Mouse (Mus musculus) spleen, adult 2 months (tissue): ENCODE data around the gene Cavin4. TPM values are rescaled to one million over a fixed set of nuclear protein-coding genes. Genes with fewer than 3 reads are reported as not detected.

ENCODE experiments used
- DNase-seq, 2 experiments: peaks; one replicate each; pipeline versions ENCODE4 v3.0.0 to v3.0.0-alpha.2; 2012 to 2021; ENCODE audit warnings: low spot score in 2 of 2, low read depth in 1 of 2
- H3K27ac ChIP-seq: fragments of 200-500 bp; 2 replicates; pipeline ENCODE4 v1.5.1; 2012; ENCODE audit warnings: low read length, inconsistent platforms; ENCODE audit not compliant: insufficient read depth
- H3K27me3 ChIP-seq: fragments of 200-500 bp; 2 replicates; pipeline ENCODE4 v1.6.1; 2012; ENCODE audit warnings: mild to moderate bottlenecking, moderate library complexity, low read length, inconsistent platforms; ENCODE audit not compliant: control insufficient read depth, insufficient read depth
- H3K36me3 ChIP-seq: fragments of 200-500 bp; 2 replicates; pipeline ENCODE4 v1.6.1; 2012; ENCODE audit warnings: mild to moderate bottlenecking, low read length, inconsistent platforms; ENCODE audit not compliant: control insufficient read depth, insufficient read depth
- H3K4me1 ChIP-seq: fragments of 200-500 bp; 2 replicates; pipeline ENCODE4 v1.6.1; 2011; ENCODE audit warnings: inconsistent platforms; ENCODE audit not compliant: control insufficient read depth, insufficient read depth, insufficient read length
- H3K4me3 ChIP-seq: fragments of 200-500 bp; 2 replicates; pipeline ENCODE4 v1.5.1; 2011; ENCODE audit warnings: mild to moderate bottlenecking, inconsistent platforms; ENCODE audit not compliant: insufficient read depth, insufficient read length; ENCODE audit errors: extremely low read depth
- CTCF ChIP-seq: fragments of 200-500 bp; IDR thresholded peaks from 2 replicates; pipeline ENCODE4 v1.5.1; 2011; ENCODE audit warnings: mild to moderate bottlenecking, inconsistent platforms; ENCODE audit not compliant: insufficient read depth, insufficient read length, insufficient replicate concordance; ENCODE audit errors: extremely low read depth
- POLR2A ChIP-seq: fragments of 200-500 bp; IDR thresholded peaks from 2 replicates; pipeline ENCODE4 v1.6.1; 2011; ENCODE audit warnings: low read depth, low read length, inconsistent platforms
- WGBS: fragments of 180-500 bp; shearing (Covaris S2); methylation state at CpG from one replicate; pipeline ENCODE4 v1.1.7; 2018; 5-methylcytosine and 5-hydroxymethylcytosine counted together
- polyA plus RNA-seq: library from polyadenylated mRNA; depleted of rRNA; stranded (reverse); fragments of >200 nt; gene quantifications from 2 replicates; pipeline ENCODE4 v1.2.3, GENCODE M21; 2012

Gene Cavin4
- polyA plus RNA-seq, 1 experiment, result not detected

GRCm38 (mm10) chr4:48625836-48626235 lies 37.5 kb upstream of the Cavin4 start:
- no peaks in the 10 kb centered on the region for H3K36me3 ChIP-seq
- DNase-seq, result no peak
- H3K4me3 ChIP-seq, result no peak overlapping the region
- H3K4me1 ChIP-seq, result no peaks in the 10 kb centered on the region
- no peaks in the 10 kb centered on the region for H3K27me3 ChIP-seq
- no peak for TF ChIP-seq CTCF
- TF ChIP-seq POLR2A, result no peak
- 94% methylated on average over 9 of the region's 9 CpGs for WGBS
- H3K27ac ChIP-seq, result no peak overlapping the region

GRCm38 (mm10) chr4:48629445-48629844 lies 33.9 kb upstream of the Cavin4 start:
- WGBS, result 96% methylated on average over 13 of the region's 13 CpGs
- Histone ChIP-seq H3K27me3 (no peaks in the 10 kb centered on the region), H3K36me3 (no peaks in the 10 kb centered on the region), H3K4me3 (no peak overlapping the region), H3K4me1 (no peaks in the 10 kb centered on the region), H3K27ac (no peak overlapping the region)
- no peak for TF ChIP-seq POLR2A
- TF ChIP-seq CTCF, result no peak
- no peak for DNase-seq

- WGBS, result 90% methylated on average over 6 of the region's 6 CpGs
- TF ChIP-seq CTCF, result no peak
- no peak for TF ChIP-seq POLR2A
These were observed 29.8 kb upstream of the Cavin4 start for GRCm38 (mm10) chr4:48633529-48633928.

GRCm38 (mm10) chr4:48634058-48634457 lies 29.3 kb upstream of the Cavin4 start:
- TF ChIP-seq CTCF (no peak; the same call in 1 of the 2 replicates), POLR2A (no peak)
- H3K27me3 ChIP-seq, result no peaks in the 10 kb centered on the region
- H3K36me3 ChIP-seq, result no peaks in the 10 kb centered on the region
- 81% methylated on average over 2 of the region's 2 CpGs for WGBS
- H3K4me1 ChIP-seq, result no peaks in the 10 kb centered on the region
- no peak for DNase-seq
- H3K4me3 ChIP-seq, result no peak overlapping the region
- H3K27ac ChIP-seq, result no peak overlapping the region

More at GRCm38 (mm10) chr4:48633529-48633928, 29.8 kb upstream of the Cavin4 start:
- H3K36me3 ChIP-seq, result no peaks in the 10 kb centered on the region
- H3K4me1 ChIP-seq, result no peaks in the 10 kb centered on the region
- no peaks in the 10 kb centered on the region for H3K27me3 ChIP-seq
- H3K27ac ChIP-seq, result no peak overlapping the region
- no peak for DNase-seq
- H3K4me3 ChIP-seq, result no peak overlapping the region

- no peak overlapping the region for H3K4me3 ChIP-seq
- no peaks in the 10 kb centered on the region for H3K4me1 ChIP-seq
- no peaks in the 10 kb centered on the region for H3K36me3 ChIP-seq
- no peaks in the 10 kb centered on the region for H3K27me3 ChIP-seq
- TF ChIP-seq CTCF (no peak), POLR2A (no peak)
- whole genome bisulfite sequencing, result 95% methylated on average over 13 of the region's 13 CpGs
- no peak for DNase-seq
- no peak overlapping the region for H3K27ac ChIP-seq
These were observed 26.5 kb upstream of the Cavin4 start for GRCm38 (mm10) chr4:48636831-48637230.

- 84% methylated on average over 10 of the region's 10 CpGs for WGBS
- TF ChIP-seq CTCF (no peak), POLR2A (no peak)
- DNase-seq, result no peak
- no peaks in the 10 kb centered on the region for H3K36me3 ChIP-seq
- H3K27me3 ChIP-seq, result no peaks in the 10 kb centered on the region
- no peak overlapping the region for H3K27ac ChIP-seq
- no peak overlapping the region for H3K4me3 ChIP-seq
- H3K4me1 ChIP-seq, result no peaks in the 10 kb centered on the region
These were observed 25.2 kb upstream of the Cavin4 start for GRCm38 (mm10) chr4:48638132-48638531.

GRCm38 (mm10) chr4:48639503-48639902 lies 23.8 kb upstream of the Cavin4 start:
- WGBS, result 94% methylated on average over 17 of the region's 17 CpGs
- no peak overlapping the region for H3K4me3 ChIP-seq
- no peak for DNase-seq
- no peaks in the 10 kb centered on the region for H3K36me3 ChIP-seq
- no peaks in the 10 kb centered on the region for H3K4me1 ChIP-seq
- no peaks in the 10 kb centered on the region for H3K27me3 ChIP-seq
- no peak for TF ChIP-seq CTCF
- TF ChIP-seq POLR2A, result no peak
- no peak overlapping the region for H3K27ac ChIP-seq
